Mouse (Mus musculus) forebrain, embryonic 12.5 days (tissue): ENCODE data around the gene Ahr. TPM values are rescaled to one million over a fixed set of nuclear protein-coding genes. Genes with fewer than 3 reads are reported as not detected.
A peak's percentile ranks its signal among the peaks of the same experiment; 100 is the strongest.

Experiments used
- ATAC-seq: fragments of 200-750 bp; cut with Nextera tagmentation; 2 replicates; pipeline ENCODE4 v1.8.0; 2017; ENCODE audit warnings: moderate TSS enrichment; ENCODE audit not compliant: low FRiP score
- H3K27ac ChIP-seq: fragments of 300-500 bp; sonication (generic); 2 replicates; pipeline ENCODE4 v1.5.1; 2016; ENCODE audit warnings: mild to moderate bottlenecking
- H3K27me3 ChIP-seq: fragments of 300-500 bp; sonication (generic); 2 replicates; pipeline ENCODE4 v1.6.1; 2016; ENCODE audit warnings: mild to moderate bottlenecking
- H3K36me3 ChIP-seq: fragments of 300-500 bp; sonication (generic); replicated peaks from 2 replicates; pipeline ENCODE4 v1.6.1; 2016; ENCODE audit warnings: mild to moderate bottlenecking
- H3K4me1 ChIP-seq: fragments of 300-500 bp; sonication (generic); 2 replicates; pipeline ENCODE4 v1.6.1; 2016
- H3K4me2 ChIP-seq: fragments of 300-500 bp; sonication (generic); 2 replicates; pipeline ENCODE4 v1.6.1; 2016; ENCODE audit warnings: mild to moderate bottlenecking, moderate library complexity
- H3K4me3 ChIP-seq: fragments of 300-500 bp; sonication (generic); replicated peaks from 2 replicates; pipeline ENCODE4 v1.5.1; 2016; ENCODE audit warnings: mild to moderate bottlenecking
- H3K9ac ChIP-seq: fragments of 300-500 bp; sonication (generic); 2 replicates; pipeline ENCODE4 v1.6.1; 2016; ENCODE audit warnings: mild to moderate bottlenecking
- H3K9me3 ChIP-seq: fragments of 300-500 bp; sonication (generic); 2 replicates; pipeline ENCODE4 v1.6.1; 2016
- WGBS: fragments of 180-500 bp; shearing (Covaris S2); methylation state at CpG from one replicate; pipeline ENCODE4 v1.1.7; 2016; 5-methylcytosine and 5-hydroxymethylcytosine counted together
- polyA plus RNA-seq: library from polyadenylated mRNA; unstranded; fragments of >200 nt; fragmentation: Nextera tagmentation; extraction: Ambion mirVana; gene quantifications from 2 replicates; pipeline ENCODE4 v1.2.1, GENCODE M21; 2016

Ahr gene
- 1.5 and 1.9 TPM in 2 replicates for polyA plus RNA-seq

DNA sequence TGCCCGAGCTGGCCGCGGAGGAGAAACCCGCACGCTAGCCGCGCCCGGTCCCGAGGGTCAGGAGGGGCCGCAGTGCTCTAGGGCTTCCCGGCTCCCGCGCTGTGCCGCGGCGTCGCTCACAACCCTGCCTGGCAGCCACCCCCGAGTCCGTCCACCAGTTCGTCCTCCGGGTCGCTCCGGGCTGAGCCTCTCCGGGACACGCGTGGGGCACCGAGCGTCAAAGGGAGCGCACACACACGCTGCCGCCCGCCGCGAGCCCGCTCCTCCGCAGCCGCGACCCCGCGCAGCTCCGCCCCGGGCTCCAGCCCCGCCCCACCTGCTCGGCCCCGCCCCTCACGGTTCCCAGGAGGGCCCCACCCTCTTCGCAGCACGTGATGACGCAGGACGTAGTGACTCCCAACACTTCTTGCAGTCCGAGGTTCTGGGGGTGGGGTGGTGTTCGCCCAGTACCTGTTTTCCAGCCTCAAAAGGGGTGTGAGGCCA is at the start of gene Ahr:
Gene Ahr (minus strand): TSS at position 285 of the 483 bp plus-strand sequence.
- H3K4me2 ChIP-seq = peak within 1 kb of the TSS; percentile 100
- ATAC-seq = peak; percentile 98
- under 1% methylated on average over 47 of the region's 52 CpGs for WGBS
- peaks cover 6% of the 10 kb centered on the region for H3K4me1 ChIP-seq
- H3K4me3 ChIP-seq = peak within 1 kb of the TSS; percentile 77
- no peaks in the 10 kb centered on the region for H3K36me3 ChIP-seq
- H3K27ac ChIP-seq = no peak within 1 kb of the TSS
- no peaks in the 10 kb centered on the region for H3K9me3 ChIP-seq
- H3K27me3 ChIP-seq = peaks cover 8% of the 10 kb centered on the region
- H3K9ac ChIP-seq = peak within 1 kb of the TSS; percentile 69

DNA sequence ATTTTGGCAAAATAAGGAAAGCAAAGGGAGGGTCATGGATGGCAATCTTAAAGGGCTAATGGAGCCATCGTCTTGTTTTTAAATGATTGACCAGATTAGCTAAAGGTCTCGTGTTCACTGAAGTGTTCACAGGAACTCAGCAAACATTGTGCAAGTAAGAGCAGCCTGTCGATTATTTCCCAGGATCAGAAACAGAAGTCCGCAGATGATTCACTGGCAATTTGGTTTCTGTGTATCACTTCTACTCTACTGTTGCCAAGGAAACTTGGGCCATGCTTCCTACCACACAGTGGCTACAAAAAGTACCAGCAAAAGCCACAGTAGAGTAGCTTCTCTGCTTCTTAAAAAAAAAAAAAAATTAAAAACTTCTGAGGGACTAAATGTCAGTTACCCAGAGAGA is 44.0 kb upstream of the Ahr start:
- Histone ChIP-seq H3K4me1 (no peaks in the 10 kb centered on the region), H3K4me3 (no peak overlapping the region), H3K9me3 (no peaks in the 10 kb centered on the region), H3K36me3 (no peaks in the 10 kb centered on the region), H3K9ac (no peak overlapping the region), H3K27ac (no peak overlapping the region), H3K27me3 (no peaks in the 10 kb centered on the region), H3K4me2 (no peak overlapping the region)
- no peak for ATAC-seq
- 80% methylated on average over 4 of the region's 4 CpGs for WGBS

DNA sequence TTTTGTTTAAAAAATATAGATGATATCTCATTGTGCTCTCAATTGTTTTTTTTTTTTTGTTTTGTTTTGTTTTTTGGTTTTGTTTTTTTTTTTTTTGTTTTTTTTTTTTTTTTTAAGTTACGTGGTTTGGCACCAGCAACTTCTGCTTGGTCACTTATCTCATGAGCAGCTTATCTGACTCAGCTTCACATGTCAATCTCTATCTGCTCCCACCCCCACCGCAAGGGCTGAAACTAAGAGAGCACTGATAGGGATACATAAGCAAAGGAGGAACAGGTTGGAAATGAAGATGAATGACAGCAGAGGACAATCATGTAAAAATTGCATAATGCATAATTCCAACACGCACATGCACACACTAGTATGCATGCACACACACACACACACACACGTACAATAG is 41.3 kb upstream of the Ahr start:
- Histone ChIP-seq H3K4me1 (no peaks in the 10 kb centered on the region), H3K9ac (no peak overlapping the region), H3K4me2 (no peak overlapping the region), H3K4me3 (no peak overlapping the region), H3K36me3 (no peaks in the 10 kb centered on the region), H3K27ac (no peak overlapping the region), H3K9me3 (no peaks in the 10 kb centered on the region), H3K27me3 (no peaks in the 10 kb centered on the region)
- no peak for ATAC-seq
- 90% methylated on average over 4 of the region's 4 CpGs for WGBS

DNA sequence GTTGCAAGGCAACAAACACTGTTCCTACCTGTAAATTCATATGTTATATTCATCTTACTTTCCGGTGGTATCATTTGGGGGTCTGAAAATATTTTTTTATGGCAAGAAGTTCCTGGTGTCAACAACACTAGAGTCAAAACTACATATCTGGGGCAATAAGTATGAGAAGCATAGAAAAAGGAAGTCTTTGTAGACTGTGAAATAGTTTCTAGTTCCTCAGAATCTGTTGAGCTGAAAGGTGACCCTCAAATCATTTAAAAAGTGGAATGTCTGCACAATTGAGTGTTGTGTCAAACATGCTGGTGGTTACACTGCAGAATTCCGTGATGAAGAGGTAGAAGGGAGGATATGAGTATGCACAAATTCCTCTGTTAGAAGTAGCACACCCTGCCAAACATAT is 38.9 kb upstream of the Ahr start:
- Histone ChIP-seq H3K36me3 (no peaks in the 10 kb centered on the region), H3K27ac (no peak overlapping the region), H3K4me2 (no peak overlapping the region), H3K9me3 (no peaks in the 10 kb centered on the region), H3K4me1 (no peaks in the 10 kb centered on the region), H3K27me3 (no peaks in the 10 kb centered on the region), H3K9ac (no peak overlapping the region), H3K4me3 (no peak overlapping the region)
- WGBS = 82% methylated on average over 2 of the region's 2 CpGs
- no peak for ATAC-seq

DNA sequence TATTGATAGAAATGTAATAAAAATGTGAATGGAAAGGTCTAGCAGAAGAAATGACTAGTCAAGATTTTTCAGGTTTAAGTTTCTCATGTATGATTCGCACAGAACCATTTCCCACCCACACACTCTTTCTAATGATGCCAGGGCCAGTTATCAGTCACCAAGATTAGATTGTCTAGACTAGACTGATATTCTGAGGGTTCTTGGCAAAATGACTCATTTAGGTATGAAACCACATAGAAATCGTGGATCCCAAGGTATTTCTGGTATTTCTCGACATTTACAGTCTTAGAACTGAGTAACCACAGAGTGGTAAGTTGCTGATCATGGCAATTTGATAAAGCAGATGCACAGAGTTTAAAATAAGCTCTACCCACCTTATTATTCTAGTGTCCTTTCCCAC is 28.0 kb upstream of the Ahr start:
- Histone ChIP-seq H3K36me3 (no peaks in the 10 kb centered on the region), H3K9ac (no peak overlapping the region), H3K4me2 (no peak overlapping the region), H3K9me3 (no peaks in the 10 kb centered on the region), H3K4me3 (no peak overlapping the region), H3K27ac (no peak overlapping the region), H3K27me3 (no peaks in the 10 kb centered on the region), H3K4me1 (no peaks in the 10 kb centered on the region)
- 89% methylated on average over 3 of the region's 3 CpGs for WGBS
- ATAC-seq = no peak

DNA sequence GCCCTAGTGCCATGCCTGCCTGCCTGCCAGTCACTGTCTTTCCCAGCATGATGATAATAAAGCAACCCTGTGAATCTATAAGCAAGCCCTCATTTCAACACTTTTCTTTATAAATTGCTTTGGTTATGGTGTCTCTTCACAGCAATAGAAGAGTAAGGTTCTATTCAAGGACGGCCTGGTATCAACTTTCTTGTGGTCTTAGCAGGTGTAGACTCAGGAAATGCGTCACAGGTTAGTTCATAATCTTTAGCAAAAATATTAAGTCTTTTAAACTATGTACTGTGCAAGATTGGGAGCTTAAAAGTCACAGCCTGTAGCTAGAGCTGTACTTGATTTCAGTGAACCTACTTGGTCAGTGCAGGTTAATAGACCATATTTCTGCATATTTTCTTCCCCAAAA is 24.0 kb upstream of the Ahr start:
- Histone ChIP-seq H3K4me1 (no peaks in the 10 kb centered on the region), H3K27me3 (no peaks in the 10 kb centered on the region), H3K4me3 (no peak overlapping the region), H3K9me3 (no peaks in the 10 kb centered on the region), H3K36me3 (no peaks in the 10 kb centered on the region), H3K9ac (no peak overlapping the region), H3K4me2 (no peak overlapping the region), H3K27ac (no peak overlapping the region)
- WGBS = 85% methylated on average over 2 of the region's 2 CpGs
- ATAC-seq = no peak

DNA sequence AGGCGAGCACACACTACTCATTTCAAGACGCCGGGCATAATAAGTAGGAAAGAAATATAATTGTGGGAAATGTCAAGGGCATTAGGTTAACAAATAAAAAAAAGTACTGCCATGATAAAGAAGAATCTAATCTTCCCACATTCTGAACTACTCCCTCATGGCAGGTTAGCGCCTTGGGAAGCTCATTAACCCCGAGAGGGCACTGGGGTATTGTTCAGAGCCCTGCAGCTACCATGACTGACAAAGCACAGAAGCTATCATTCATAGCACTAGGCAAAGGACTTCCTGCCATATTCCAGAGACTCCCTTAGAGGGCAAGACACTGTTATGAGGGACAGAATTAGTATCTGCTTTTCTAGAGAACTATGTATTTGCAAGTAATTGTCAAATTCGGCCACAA is 21.1 kb upstream of the Ahr start:
- H3K4me2 ChIP-seq = no peak overlapping the region
- no peaks in the 10 kb centered on the region for H3K27me3 ChIP-seq
- H3K9me3 ChIP-seq = no peaks in the 10 kb centered on the region
- no peaks in the 10 kb centered on the region for H3K4me1 ChIP-seq
- WGBS = 66% methylated on average over 6 of the region's 6 CpGs
- H3K9ac ChIP-seq = no peak overlapping the region
- no peak overlapping the region for H3K4me3 ChIP-seq
- no peaks in the 10 kb centered on the region for H3K36me3 ChIP-seq
- H3K27ac ChIP-seq = no peak overlapping the region
- no peak for ATAC-seq

DNA sequence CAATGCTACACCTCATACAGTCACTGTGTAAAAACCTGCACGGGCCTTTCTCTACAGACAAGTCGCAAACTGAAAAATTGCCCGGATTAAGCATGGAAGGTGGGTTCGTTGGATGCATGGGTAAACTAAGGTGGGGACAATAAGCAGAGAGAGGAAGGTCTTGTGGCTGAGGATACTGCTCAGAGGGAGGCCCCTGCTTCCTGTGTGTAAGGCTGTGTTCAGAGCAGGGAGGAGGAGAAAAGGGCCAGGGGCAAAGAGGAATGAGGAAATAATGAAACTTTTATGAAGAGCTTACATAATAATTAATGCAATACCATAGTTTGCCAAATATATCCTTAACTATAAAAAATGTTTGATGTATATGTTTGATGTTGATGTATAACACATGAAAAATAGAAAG is 19.5 kb upstream of the Ahr start:
- no peaks in the 10 kb centered on the region for H3K36me3 ChIP-seq
- 90% methylated on average over 4 of the region's 4 CpGs for WGBS
- no peak overlapping the region for H3K4me3 ChIP-seq
- H3K9me3 ChIP-seq = no peaks in the 10 kb centered on the region
- no peak overlapping the region for H3K9ac ChIP-seq
- no peak for ATAC-seq
- no peaks in the 10 kb centered on the region for H3K27me3 ChIP-seq
- no peaks in the 10 kb centered on the region for H3K4me1 ChIP-seq
- no peak overlapping the region for H3K27ac ChIP-seq
- H3K4me2 ChIP-seq = no peak overlapping the region

DNA sequence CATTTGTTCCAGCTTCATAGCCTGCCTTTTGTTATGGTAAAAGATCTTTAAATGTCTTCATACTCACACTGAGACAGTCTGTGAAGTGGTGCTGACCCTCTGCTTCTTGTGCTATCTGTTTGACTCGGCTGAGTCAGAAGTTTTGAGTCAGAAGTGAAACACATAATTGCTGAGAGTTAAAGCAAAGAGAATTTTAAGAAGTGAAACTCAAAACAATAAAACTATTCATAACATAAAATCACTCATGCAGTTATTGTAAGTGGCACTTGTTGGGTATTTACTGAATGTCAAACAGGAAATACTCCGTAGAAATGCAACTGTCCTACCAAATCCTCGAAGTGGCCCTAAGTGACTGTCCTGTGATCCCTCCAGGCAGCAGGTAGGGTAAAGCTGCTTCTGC is 18.3 kb upstream of the Ahr start:
- Histone ChIP-seq H3K36me3 (no peaks in the 10 kb centered on the region), H3K9ac (no peak overlapping the region), H3K4me3 (no peak overlapping the region), H3K27me3 (no peaks in the 10 kb centered on the region), H3K4me2 (no peak overlapping the region), H3K9me3 (no peaks in the 10 kb centered on the region), H3K4me1 (no peaks in the 10 kb centered on the region), H3K27ac (no peak overlapping the region)
- 83% methylated on average over 3 of the region's 3 CpGs for WGBS
- ATAC-seq = no peak

DNA sequence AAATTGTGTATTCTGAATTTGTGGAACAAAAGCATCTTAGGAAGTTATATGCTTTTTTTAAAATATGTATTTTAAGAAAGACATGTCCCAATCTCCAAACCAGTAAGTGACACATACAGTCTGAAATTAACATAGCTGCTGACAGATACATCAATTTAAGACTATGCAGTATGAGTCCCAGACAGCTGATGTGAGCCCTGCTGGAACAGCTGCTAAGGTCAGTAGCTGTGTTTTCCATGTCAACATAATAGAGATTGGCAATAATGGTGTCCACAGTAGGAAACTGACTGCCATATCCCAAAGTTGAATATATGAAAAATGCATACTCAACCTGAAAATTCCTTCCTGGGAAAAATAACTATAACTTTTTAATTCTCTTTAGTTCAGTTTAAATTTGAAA is 15.5 kb upstream of the Ahr start:
- ATAC-seq = no peak
- H3K4me1 ChIP-seq = no peaks in the 10 kb centered on the region
- no peak overlapping the region for H3K27ac ChIP-seq
- no peaks in the 10 kb centered on the region for H3K9me3 ChIP-seq
- no peak overlapping the region for H3K4me3 ChIP-seq
- H3K36me3 ChIP-seq = no peaks in the 10 kb centered on the region
- H3K9ac ChIP-seq = no peak overlapping the region
- no peak overlapping the region for H3K4me2 ChIP-seq
- H3K27me3 ChIP-seq = no peaks in the 10 kb centered on the region

DNA sequence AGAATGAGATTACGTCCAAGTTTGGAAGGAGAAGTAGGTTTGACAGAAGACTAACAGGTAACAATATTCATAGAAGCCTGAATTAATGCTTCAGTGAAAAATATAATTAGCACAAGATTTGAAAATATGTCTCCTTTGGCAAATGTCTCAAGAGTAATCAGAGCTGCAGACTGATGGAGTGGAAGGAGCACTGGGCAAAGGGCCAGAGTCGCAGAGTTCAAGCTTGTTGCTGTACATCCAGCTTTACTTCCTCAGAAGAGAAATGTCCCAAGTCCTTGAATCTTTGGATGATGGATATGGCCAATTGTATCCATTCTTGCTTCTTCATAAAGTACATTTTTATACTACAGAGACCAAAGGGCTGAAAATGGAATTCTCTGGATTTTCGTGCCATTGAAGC is 8.0 kb upstream of the Ahr start:
- WGBS = 82% methylated on average over 3 of the region's 3 CpGs
- H3K27me3 ChIP-seq = no peaks in the 10 kb centered on the region
- no peak overlapping the region for H3K9ac ChIP-seq
- ATAC-seq = no peak
- H3K4me2 ChIP-seq = no peak overlapping the region
- H3K4me1 ChIP-seq = no peaks in the 10 kb centered on the region
- no peaks in the 10 kb centered on the region for H3K36me3 ChIP-seq
- H3K27ac ChIP-seq = no peak overlapping the region
- no peak overlapping the region for H3K4me3 ChIP-seq
- no peaks in the 10 kb centered on the region for H3K9me3 ChIP-seq

DNA sequence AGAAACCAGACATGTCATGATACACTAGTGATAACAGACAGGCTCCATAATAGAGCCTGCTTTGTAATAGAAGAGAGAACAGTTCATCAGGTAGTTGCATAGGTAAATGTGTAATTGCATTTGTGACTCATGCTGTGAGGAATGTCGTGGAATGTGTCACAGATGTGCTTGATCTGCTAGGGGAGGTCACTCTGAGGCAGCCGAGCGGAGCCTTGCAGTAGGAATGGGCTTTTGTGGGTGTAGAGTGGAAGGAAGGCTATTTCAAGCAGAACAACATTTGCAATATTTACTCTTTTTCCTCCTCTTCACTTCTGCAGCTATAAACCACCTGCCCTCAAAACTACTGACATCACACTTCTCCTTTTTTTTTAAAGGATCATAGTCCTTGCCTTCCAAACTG is 4.0 kb upstream of the Ahr start:
- Histone ChIP-seq H3K36me3 (no peaks in the 10 kb centered on the region), H3K4me3 (no peak overlapping the region), H3K4me2 (no peak overlapping the region), H3K27me3 (peaks cover 8% of the 10 kb centered on the region), H3K4me1 (peaks cover 6% of the 10 kb centered on the region), H3K9ac (no peak overlapping the region), H3K27ac (no peak overlapping the region), H3K9me3 (no peaks in the 10 kb centered on the region)
- no peak for ATAC-seq
- 52% methylated on average over 3 of the region's 3 CpGs for WGBS

DNA sequence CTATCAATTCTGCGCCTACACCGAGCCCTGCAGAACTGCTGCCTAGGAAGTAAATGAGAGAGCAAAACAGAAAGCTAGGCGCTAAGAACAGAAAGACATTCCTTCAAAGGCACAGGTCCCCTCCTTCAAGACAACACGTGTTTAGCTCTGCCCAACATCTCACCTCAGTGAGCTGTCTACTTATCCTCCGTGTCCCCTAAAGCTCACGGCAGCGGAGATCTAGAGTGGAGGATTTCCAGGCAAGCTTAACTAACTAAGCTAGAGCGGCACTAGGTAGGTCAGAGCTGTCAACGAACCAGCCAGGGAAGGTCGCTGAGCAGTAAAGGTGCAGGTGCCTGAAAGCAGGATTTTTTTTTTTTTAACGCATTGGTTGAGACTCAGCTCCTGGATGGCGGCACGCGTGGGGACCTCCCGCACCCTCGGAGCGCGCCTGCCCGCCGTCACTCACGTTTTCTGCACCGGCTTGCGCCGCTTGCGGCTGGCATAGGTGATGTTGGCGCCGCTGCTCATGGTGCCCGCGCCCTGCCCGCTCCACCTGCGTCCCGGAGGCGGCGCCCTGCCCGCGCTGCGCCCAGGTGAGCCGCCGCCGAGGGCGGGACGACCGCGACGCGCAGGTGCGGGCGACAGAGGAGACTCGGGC is 604 bp downstream of the Ahr start:
- Histone ChIP-seq H3K27me3 (peaks cover 8% of the 10 kb centered on the region), H3K9ac (peak overlapping the region; percentile 69), H3K27ac (no peak overlapping the region), H3K36me3 (no peaks in the 10 kb centered on the region), H3K9me3 (no peaks in the 10 kb centered on the region), H3K4me3 (peak overlapping the region; percentile 77), H3K4me2 (peak overlapping the region; percentile 100), H3K4me1 (peaks cover 6% of the 10 kb centered on the region)
- WGBS = 1% methylated on average over 44 of the region's 49 CpGs
- ATAC-seq = peak; percentile 24
